Mouse (Mus musculus) ES-Bruce4 (cell line): ENCODE measurements at regions not wholly inside any gene's neighbourhood (a gene's known extent, or its start where the extent isn't known, plus 50 kb on each side); places are given as distances from the start of the nearest gene placed in this dataset.

Source experiments
- CTCF ChIP-seq: IDR thresholded peaks from one replicate; pipeline ENCODE4 v1.8.1; 2011; ENCODE audit warnings: low read depth, low read length
- EP300 ChIP-seq: IDR thresholded peaks from 2 replicates; pipeline ENCODE4 v1.6.1; 2011; ENCODE audit warnings: low read depth, low read length; ENCODE audit not compliant: insufficient read depth
- POLR2A ChIP-seq: IDR thresholded peaks from one replicate; pipeline ENCODE4 v1.8.1; 2011; ENCODE audit warnings: low read length; ENCODE audit not compliant: insufficient read depth

- TF ChIP-seq CTCF = no peak
- TF ChIP-seq POLR2A = no peak
- TF ChIP-seq EP300 = no peak
Observed at GRCm38 (mm10) chr4:69876734-69877133, 533.5 kb downstream of the Cdk5rap2 start.
